Mouse (Mus musculus): ENCODE measurements around the gene Amotl2.

- no peak for TF ChIP-seq POLR2A (IDR thresholded peaks at IDR 0.05; ENCODE audit: insufficient read depth, low read depth, low read length)
- no peak for TF ChIP-seq CTCF (IDR thresholded peaks at IDR 0.05)
- no peak for TF ChIP-seq EP300 (IDR thresholded peaks at IDR 0.05; ENCODE audit: insufficient read depth, low read depth, low read length)
Measured at GRCm38 (mm10) chr9:102687943-102688342, 28.5 kb upstream of the Amotl2 start.
